Mouse (Mus musculus) C2C12 (cell line): Measurements from ENCODE around the gene Tnfrsf19.

Source experiments
- CEBPB ChIP-seq: IDR thresholded peaks from one replicate; pipeline ENCODE4 v1.6.1; 2011; ENCODE audit warnings: low read depth, mild to moderate bottlenecking, control low read depth, moderate library complexity
- CTCF ChIP-seq: IDR thresholded peaks from one replicate; pipeline ENCODE4 v1.5.1; 2011; ENCODE audit not compliant: control insufficient read depth, insufficient read depth, insufficient read length
- FOSL1 ChIP-seq: IDR thresholded peaks from one replicate; pipeline ENCODE4 v1.8.0; 2011; ENCODE audit warnings: mild to moderate bottlenecking, low read length; ENCODE audit not compliant: poor library complexity, insufficient read depth, severe bottlenecking
- MAX ChIP-seq: IDR thresholded peaks from one replicate; pipeline ENCODE4 v1.6.1; 2011; ENCODE audit warnings: mild to moderate bottlenecking, control low read depth
- MYOD1 ChIP-seq: IDR thresholded peaks from one replicate; pipeline ENCODE4 v1.6.1; 2011; ENCODE audit warnings: low read depth; ENCODE audit not compliant: control insufficient read depth, insufficient read length

DNA sequence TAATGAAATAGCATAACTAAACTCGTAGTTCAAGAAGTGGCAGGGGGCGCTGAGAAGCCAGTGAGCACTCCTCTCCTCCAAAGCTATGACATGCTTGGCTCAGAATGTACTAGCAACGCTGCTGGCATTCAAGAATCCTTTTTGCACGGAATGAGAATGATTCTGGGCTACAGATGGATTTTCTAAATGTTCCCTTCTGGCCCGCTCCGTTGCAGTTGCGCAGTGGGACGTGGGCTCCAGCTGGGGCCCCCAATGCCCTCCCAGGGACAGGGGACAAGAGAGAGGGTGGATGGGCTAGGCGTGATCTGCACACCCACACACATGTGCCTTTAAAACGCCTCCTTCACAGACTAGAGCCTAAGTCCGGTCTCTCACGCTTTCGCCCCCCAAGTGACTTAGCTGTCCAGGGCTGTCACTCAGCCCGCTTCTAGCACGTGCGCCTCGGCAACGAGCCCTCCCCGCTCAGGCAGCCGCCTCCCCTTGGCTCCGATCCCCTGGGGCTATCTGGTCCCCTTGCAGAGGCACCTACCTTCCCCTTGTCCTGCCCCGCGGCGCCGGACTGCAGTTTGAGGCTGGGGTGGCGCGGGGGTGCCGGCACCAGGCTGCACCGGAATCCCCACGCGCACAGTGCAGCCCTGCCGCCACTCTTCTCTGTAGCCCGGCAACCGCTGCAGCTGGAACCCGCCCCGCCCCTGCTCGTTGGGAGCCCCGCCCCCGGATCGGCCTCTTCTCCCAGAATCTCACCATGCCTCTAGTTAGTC, 8.8 kb downstream of the Tnfrsf19 start:
- no peak for TF ChIP-seq CTCF
- TF ChIP-seq MAX = no peak
- no peak for TF ChIP-seq FOSL1
- no peak for TF ChIP-seq MYOD1
- no peak for TF ChIP-seq CEBPB
